Mouse (Mus musculus) MEL (cell line): ENCODE data around the gene Nudt9. TPM values are rescaled to one million over a fixed set of nuclear protein-coding genes. Genes with fewer than 3 reads are reported as not detected.

Experiments
- DNase-seq: peaks from one replicate; pipeline ENCODE4 v3.0.0; 2011; ENCODE audit warnings: low read depth, low spot score
- H3K27ac ChIP-seq: 2 replicates; pipeline ENCODE4 v1.5.1; 2012; ENCODE audit warnings: low read depth, mild to moderate bottlenecking, control low read depth, low read length, moderate library complexity; ENCODE audit not compliant: control insufficient read depth
- H3K27me3 ChIP-seq, 2 experiments: fragments of 150-350 bp in 1 of 2; sonication (generic) in 1 of 2; 2 replicates each; pipeline ENCODE4 v1.6.1; 2012; ENCODE audit warnings: low read length in 2 of 2, mild to moderate bottlenecking in 2 of 2, improper control_type of control experiment in 1 of 2, moderate library complexity in 1 of 2; ENCODE audit not compliant: insufficient read depth in 2 of 2, control insufficient read depth in 1 of 2
- H3K36me3 ChIP-seq, 2 experiments: 2 replicates each; pipeline ENCODE4 v1.6.1; 2012 to 2014; ENCODE audit warnings: low read length in 2 of 2, improper control_type of control experiment in 1 of 2, inconsistent platforms in 1 of 2, mild to moderate bottlenecking in 1 of 2; ENCODE audit not compliant: insufficient read depth in 2 of 2, control insufficient read depth in 1 of 2
- H3K4me1 ChIP-seq, 2 experiments: fragments of 150-350 bp in 1 of 2; sonication (generic) in 1 of 2; 2 replicates each; pipeline ENCODE4 v1.6.1; 2012; ENCODE audit warnings: low read length in 2 of 2, improper control_type of control experiment in 1 of 2, mild to moderate bottlenecking in 1 of 2; ENCODE audit not compliant: insufficient read depth in 2 of 2, control insufficient read depth in 1 of 2
- H3K4me3 ChIP-seq, 2 experiments: fragments of 150-350 bp in 1 of 2; sonication (generic) in 1 of 2; 2 replicates each; pipeline ENCODE4 v1.5.1; 2012; ENCODE audit warnings: low read depth in 2 of 2, low read length in 2 of 2, mild to moderate bottlenecking in 2 of 2, moderate library complexity in 2 of 2, control low read depth in 1 of 2, improper control_type of control experiment in 1 of 2; ENCODE audit not compliant: control insufficient read depth in 1 of 2, insufficient read depth in 1 of 2
- H3K79me2 ChIP-seq: 2 replicates; pipeline ENCODE4 v1.6.1; 2012; ENCODE audit warnings: mild to moderate bottlenecking, low read length, moderate library complexity; ENCODE audit not compliant: control insufficient read depth, poor library complexity, insufficient read depth
- H3K9ac ChIP-seq: 2 replicates; pipeline ENCODE4 v1.6.1; 2012; ENCODE audit warnings: low read depth, mild to moderate bottlenecking, control low read depth, low read length, moderate library complexity; ENCODE audit not compliant: control insufficient read depth, poor library complexity, severe bottlenecking
- H3K9me3 ChIP-seq: fragments of 150-350 bp; sonication (generic); replicated peaks from 2 replicates; pipeline ENCODE4 v1.6.1; 2012; ENCODE audit warnings: mild to moderate bottlenecking, low read length, improper control_type of control experiment, moderate library complexity; ENCODE audit not compliant: insufficient read depth
- BHLHE40 ChIP-seq: IDR thresholded peaks from 2 replicates; pipeline ENCODE4 v1.6.1; 2012; ENCODE audit warnings: low read depth, mild to moderate bottlenecking, inconsistent platforms, low read length, improper control_type of control experiment, borderline replicate concordance
- CHD1 ChIP-seq: IDR thresholded peaks from 2 replicates; pipeline ENCODE4 v1.6.1; 2012; ENCODE audit warnings: low read depth, mild to moderate bottlenecking, inconsistent platforms, low read length, improper control_type of control experiment
- CHD2 ChIP-seq: IDR thresholded peaks from 2 replicates; pipeline ENCODE4 v1.6.1; 2011; ENCODE audit warnings: low read length, improper control_type of control experiment
- CTCF ChIP-seq, 3 experiments: IDR thresholded peaks in 2 of 3; conservative IDR thresholded peaks in 1 of 3; 2 replicates each; pipeline ENCODE4 v1.5.1; 2011 to 2012; ENCODE audit warnings: low read length in 3 of 3, low read depth in 2 of 3, mild to moderate bottlenecking in 2 of 3, improper control_type of control experiment in 1 of 3, inconsistent platforms in 1 of 3, mixed read lengths in 1 of 3, moderate library complexity in 1 of 3; ENCODE audit not compliant: control insufficient read depth in 1 of 3, insufficient read depth in 1 of 3, poor library complexity in 1 of 3, severe bottlenecking in 1 of 3
- E2F4 ChIP-seq: IDR thresholded peaks from 2 replicates; pipeline ENCODE4 v1.6.1; 2011; ENCODE audit warnings: low read depth, low read length, improper control_type of control experiment, borderline replicate concordance
- ELF1 ChIP-seq: IDR thresholded peaks from 2 replicates; pipeline ENCODE4 v1.6.1; 2014; ENCODE audit warnings: low read depth, mild to moderate bottlenecking, inconsistent platforms, low read length, improper control_type of control experiment, moderate library complexity
- EP300 ChIP-seq, 2 experiments: IDR thresholded peaks; 2 replicates each; pipeline ENCODE4 v1.6.1; 2011; ENCODE audit warnings: improper control_type of control experiment in 2 of 2, low read length in 2 of 2, low read depth in 1 of 2, mild to moderate bottlenecking in 1 of 2
- ETS1 ChIP-seq: IDR thresholded peaks from 2 replicates; pipeline ENCODE4 v1.6.1; 2012; ENCODE audit warnings: low read depth, mild to moderate bottlenecking, inconsistent platforms, low read length, improper control_type of control experiment, moderate library complexity
- GABPA ChIP-seq: IDR thresholded peaks from 2 replicates; pipeline ENCODE4 v1.6.1; 2012; ENCODE audit warnings: low read depth, mild to moderate bottlenecking, inconsistent platforms, low read length, improper control_type of control experiment, moderate library complexity
- GATA1 ChIP-seq: IDR thresholded peaks from 2 replicates; pipeline ENCODE4 v1.6.1; 2011; ENCODE audit warnings: low read depth, low read length, improper control_type of control experiment
- JUND ChIP-seq: IDR thresholded peaks from 2 replicates; pipeline ENCODE4 v1.6.1; 2011; ENCODE audit warnings: low read depth, mild to moderate bottlenecking, improper control_type of control experiment, low read length
- KAT2A ChIP-seq: conservative IDR thresholded peaks from 2 replicates; pipeline ENCODE4 v1.6.1; 2012; ENCODE audit warnings: low read depth, low read length, improper control_type of control experiment, inconsistent platforms
- MAFK ChIP-seq: IDR thresholded peaks from 2 replicates; pipeline ENCODE4 v1.6.1; 2011; ENCODE audit warnings: low read depth, mild to moderate bottlenecking, low read length, improper control_type of control experiment, borderline replicate concordance
- MAX ChIP-seq: IDR thresholded peaks from 2 replicates; pipeline ENCODE4 v1.6.1; 2011; ENCODE audit warnings: low read length, improper control_type of control experiment
- MAZ ChIP-seq: IDR thresholded peaks from 2 replicates; pipeline ENCODE4 v1.6.1; 2012; ENCODE audit warnings: low read depth, mild to moderate bottlenecking, inconsistent platforms, low read length, improper control_type of control experiment
- MXI1 ChIP-seq: IDR thresholded peaks from 2 replicates; pipeline ENCODE4 v1.6.1; 2011; ENCODE audit warnings: mild to moderate bottlenecking, low read depth, low read length, improper control_type of control experiment
- MYB ChIP-seq: IDR thresholded peaks from 2 replicates; pipeline ENCODE4 v1.6.1; 2011; ENCODE audit warnings: mild to moderate bottlenecking, low read depth, low read length, improper control_type of control experiment
- MYC ChIP-seq: IDR thresholded peaks from 2 replicates; pipeline ENCODE4 v1.6.1; 2011; ENCODE audit warnings: low read depth, mild to moderate bottlenecking, low read length, improper control_type of control experiment, moderate library complexity
- NELFE ChIP-seq: IDR thresholded peaks from 2 replicates; pipeline ENCODE4 v1.6.1; 2011; ENCODE audit warnings: low read depth, low read length, improper control_type of control experiment
- NRF1 ChIP-seq: IDR thresholded peaks from 2 replicates; pipeline ENCODE4 v1.6.1; 2014; ENCODE audit warnings: low read depth, mild to moderate bottlenecking, inconsistent platforms, low read length, improper control_type of control experiment, moderate library complexity; ENCODE audit not compliant: poor library complexity, insufficient read depth, severe bottlenecking
- POLR2A ChIP-seq, 2 experiments: IDR thresholded peaks; 2 replicates each; pipeline ENCODE4 v1.6.1; 2011 to 2012; ENCODE audit warnings: low read length in 2 of 2, mild to moderate bottlenecking in 2 of 2, control low read depth in 1 of 2, improper control_type of control experiment in 1 of 2, low read depth in 1 of 2, moderate library complexity in 1 of 2; ENCODE audit not compliant: control insufficient read depth in 1 of 2, insufficient read depth in 1 of 2, poor library complexity in 1 of 2
- POLR2AphosphoS2 ChIP-seq: IDR thresholded peaks from 2 replicates; pipeline ENCODE4 v1.6.1; 2011; ENCODE audit warnings: low read length, improper control_type of control experiment
- POLR2AphosphoS5 ChIP-seq: IDR thresholded peaks from 2 replicates; pipeline ENCODE4 v1.6.1; 2012; ENCODE audit warnings: low read depth, borderline replicate concordance, mild to moderate bottlenecking, inconsistent platforms, low read length, moderate library complexity, mixed read lengths
- RAD21 ChIP-seq: IDR thresholded peaks from 2 replicates; pipeline ENCODE4 v1.6.1; 2011; ENCODE audit warnings: mild to moderate bottlenecking, low read depth, low read length, improper control_type of control experiment
- RCOR1 ChIP-seq: IDR thresholded peaks from 2 replicates; pipeline ENCODE4 v1.6.1; 2012; ENCODE audit warnings: low read depth, mild to moderate bottlenecking, inconsistent platforms, low read length, improper control_type of control experiment
- SIN3A ChIP-seq: IDR thresholded peaks from 2 replicates; pipeline ENCODE4 v1.6.1; 2012; ENCODE audit warnings: low read length, improper control_type of control experiment, inconsistent platforms
- SMC3 ChIP-seq: IDR thresholded peaks from 2 replicates; pipeline ENCODE4 v1.6.1; 2011; ENCODE audit warnings: low read depth, low read length, improper control_type of control experiment
- TAL1 ChIP-seq: IDR thresholded peaks from 2 replicates; pipeline ENCODE4 v1.6.1; 2012; ENCODE audit warnings: mild to moderate bottlenecking, inconsistent platforms, low read length, moderate library complexity, mixed read lengths
- TBP ChIP-seq: IDR thresholded peaks from 2 replicates; pipeline ENCODE4 v1.8.0; 2011; ENCODE audit warnings: low read depth, low read length, improper control_type of control experiment
- UBTF ChIP-seq: IDR thresholded peaks from 2 replicates; pipeline ENCODE4 v1.6.1; 2012; ENCODE audit warnings: low read depth, mild to moderate bottlenecking, inconsistent platforms, low read length, improper control_type of control experiment, moderate library complexity, borderline replicate concordance; ENCODE audit not compliant: insufficient read depth
- USF1 ChIP-seq: IDR thresholded peaks from 2 replicates; pipeline ENCODE4 v1.6.1; 2014; ENCODE audit warnings: low read depth, mild to moderate bottlenecking, inconsistent platforms, low read length, improper control_type of control experiment, moderate library complexity
- USF2 ChIP-seq, 2 experiments: IDR thresholded peaks; 2 replicates each; pipeline ENCODE4 v1.6.1; 2011 to 2012; ENCODE audit warnings: improper control_type of control experiment in 2 of 2, low read length in 2 of 2, borderline replicate concordance in 1 of 2, inconsistent platforms in 1 of 2, low read depth in 1 of 2, mild to moderate bottlenecking in 1 of 2; ENCODE audit not compliant: insufficient read depth in 1 of 2
- ZKSCAN1 ChIP-seq: IDR thresholded peaks from 2 replicates; pipeline ENCODE4 v1.6.1; 2012; ENCODE audit warnings: low read depth, mild to moderate bottlenecking, inconsistent platforms, low read length, improper control_type of control experiment, moderate library complexity
- ZMIZ1 ChIP-seq: IDR thresholded peaks from 2 replicates; pipeline ENCODE4 v1.6.1; 2012; ENCODE audit warnings: low read depth, mild to moderate bottlenecking, inconsistent platforms, low read length, improper control_type of control experiment, moderate library complexity
- ZNF384 ChIP-seq: IDR thresholded peaks from 2 replicates; pipeline ENCODE4 v1.6.1; 2012; ENCODE audit warnings: low read depth, mild to moderate bottlenecking, inconsistent platforms, low read length, improper control_type of control experiment
- polyA plus RNA-seq, 2 experiments: library from polyadenylated mRNA; stranded (reverse) in 1 of 2; unstranded in 1 of 2; fragments of >175 nt in 1 of 2; fragments of >200 nt in 1 of 2; gene quantifications; 2 replicates each; pipeline versions ENCODE4 v1.2.1 to v1.2.4; 2012; ENCODE audit warnings: low replicate concordance in 2 of 2, low read depth in 1 of 2; ENCODE audit not compliant: insufficient read length in 2 of 2, insufficient read depth in 1 of 2, missing spikeins in 1 of 2
- total RNA-seq: library from RNA; depleted of rRNA; stranded (reverse); fragments of 300-350 nt; gene quantifications from 2 replicates; pipeline ENCODE4 v1.2.3, GENCODE M21; 2012; rRNA removed

Nudt9 gene
- total RNA-seq (83.2 and 102 TPM in 2 replicates), polyA plus RNA-seq (100 to 1,000 TPM in 1 of 2 experiments, not detected in 1; 125 TPM)

- H3K9me3 ChIP-seq: no peaks in the 10 kb centered on the region
- DNase-seq: peak; percentile 98
- H3K36me3 ChIP-seq: peaks cover 0 to 33% of the 10 kb centered on the region in 2 experiments; a peak in 2 of 4 replicates
- H3K27me3 ChIP-seq: no peaks in the 10 kb centered on the region
- peaks cover 14% of the 10 kb centered on the region for H3K79me2 ChIP-seq
- H3K4me1 ChIP-seq: peaks cover 9 to 25% of the 10 kb centered on the region in 2 experiments
- peak within 1 kb of the TSS; percentile 92 to 95 for H3K4me3 ChIP-seq
- H3K9ac ChIP-seq: peak within 1 kb of the TSS; percentile 80
- peak within 1 kb of the TSS; percentile 97 for H3K27ac ChIP-seq
- TF ChIP-seq MYB: no peak
- TF ChIP-seq USF2 (IDR thresholded peaks at IDR 0.05; ENCODE audit: borderline replicate concordance in 1 of 2, insufficient read depth in 1 of 2, low read depth in 1 of 2, low read length in 2 of 2): peak; percentile 98 to 99
- no peak for TF ChIP-seq CTCF (IDR thresholded peaks at IDR 0.05 in 2 of 3, conservative IDR thresholded peaks at IDR 0.05 in 1 of 3; ENCODE audit: control insufficient read depth in 1 of 3, insufficient read depth in 1 of 3, low read depth in 2 of 3, low read length in 3 of 3, poor library complexity in 1 of 3, severe bottlenecking in 1 of 3)
- no peak for TF ChIP-seq JUND
- peak; percentile 94 for TF ChIP-seq BHLHE40
- no peak for TF ChIP-seq EP300 (IDR thresholded peaks at IDR 0.05; ENCODE audit: low read depth in 1 of 2, low read length in 2 of 2)
- TF ChIP-seq POLR2AphosphoS2: peak; percentile 48; the same call in 1 of the 2 replicates
- peak; percentile 99 for TF ChIP-seq MAX
- peak; percentile 87; the same call in 1 of the 2 replicates for TF ChIP-seq MAZ
- peak; percentile 99 for TF ChIP-seq MYC
- TF ChIP-seq SIN3A: peak; percentile 93
- no peak for TF ChIP-seq CHD2
- peak; percentile 61 for TF ChIP-seq NELFE
- no peak for TF ChIP-seq ZNF384
- peak; percentile 55; the same call in 1 of the 2 replicates for TF ChIP-seq ETS1
- no peak for TF ChIP-seq GATA1
- TF ChIP-seq KAT2A: peak; percentile 75
- peak; percentile 59; the same call in 1 of the 2 replicates for TF ChIP-seq ELF1
- no peak for TF ChIP-seq RAD21
- peak; percentile 97 for TF ChIP-seq USF1
- peak; percentile 74 for TF ChIP-seq TBP
- TF ChIP-seq GABPA: no peak
- no peak for TF ChIP-seq ZMIZ1
- TF ChIP-seq NRF1: peak; percentile 90
- TF ChIP-seq UBTF: 0 out of 2 replicates have a peak, but pooled peaks have one; percentile 25
- TF ChIP-seq POLR2A (IDR thresholded peaks at IDR 0.05; ENCODE audit: control insufficient read depth in 1 of 2, insufficient read depth in 1 of 2, low read depth in 1 of 2, low read length in 2 of 2, poor library complexity in 1 of 2): peak; percentile 58 to 81
- TF ChIP-seq E2F4: no peak
- no peak for TF ChIP-seq CHD1
- no peak for TF ChIP-seq TAL1
- TF ChIP-seq MXI1: peak; percentile 96
- TF ChIP-seq POLR2AphosphoS5: no peak
- no peak for TF ChIP-seq RCOR1
- no peak for TF ChIP-seq ZKSCAN1
- TF ChIP-seq SMC3: no peak
- no peak for TF ChIP-seq MAFK
Measured at GRCm38 (mm10) chr5:104046256-104047199, at the start of gene Nudt9. Gene Nudt9, plus strand, starts transcription at chr5:104046306.
